Mouse (Mus musculus): ENCODE results near the gene Slc7a6os.

Gene Slc7a6os

DNA sequence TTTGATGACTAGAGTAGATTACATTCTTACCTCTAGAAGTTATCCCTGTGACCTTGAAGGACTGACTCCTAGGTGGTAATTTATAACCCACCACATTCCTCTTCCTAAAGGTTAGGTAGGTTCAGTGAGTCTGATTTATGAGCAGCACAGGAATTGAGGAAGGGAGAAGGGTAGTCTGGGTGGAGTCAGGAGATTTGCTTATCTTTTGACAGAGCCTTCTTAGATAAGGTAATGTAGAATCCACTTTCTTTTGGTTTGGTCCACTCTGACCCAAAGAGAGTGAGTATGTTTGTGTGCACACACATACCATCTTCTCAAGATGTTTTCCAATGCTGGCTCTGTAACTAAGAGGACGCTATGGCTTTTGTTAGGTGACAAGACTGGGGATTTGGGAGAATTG is 33.1 kb downstream of the Slc7a6os start:
- no peak for DNase-seq (ENCODE audit: low spot score in 2 of 2)

DNA sequence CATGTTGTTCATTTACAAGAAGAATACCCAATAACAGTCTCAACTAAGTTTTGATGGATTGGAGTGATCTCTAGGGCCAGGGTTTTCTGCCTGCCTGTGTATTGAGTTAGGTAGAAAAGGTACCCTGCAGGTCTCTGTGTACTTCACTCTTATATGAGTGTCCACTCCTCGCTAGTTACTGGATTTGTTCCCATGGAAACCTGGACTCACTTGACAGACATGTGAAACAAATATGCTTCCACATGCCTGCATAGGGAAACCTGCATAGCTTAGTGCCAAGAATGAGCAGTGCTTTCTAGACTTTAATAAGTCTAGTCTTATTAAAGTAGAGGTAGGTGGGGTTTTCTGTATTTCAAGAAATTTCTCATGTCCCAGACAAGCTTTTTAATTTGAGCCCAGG is 33.8 kb downstream of the Slc7a6os start:
- no peak for DNase-seq (ENCODE audit: low spot score in 2 of 2)

DNA sequence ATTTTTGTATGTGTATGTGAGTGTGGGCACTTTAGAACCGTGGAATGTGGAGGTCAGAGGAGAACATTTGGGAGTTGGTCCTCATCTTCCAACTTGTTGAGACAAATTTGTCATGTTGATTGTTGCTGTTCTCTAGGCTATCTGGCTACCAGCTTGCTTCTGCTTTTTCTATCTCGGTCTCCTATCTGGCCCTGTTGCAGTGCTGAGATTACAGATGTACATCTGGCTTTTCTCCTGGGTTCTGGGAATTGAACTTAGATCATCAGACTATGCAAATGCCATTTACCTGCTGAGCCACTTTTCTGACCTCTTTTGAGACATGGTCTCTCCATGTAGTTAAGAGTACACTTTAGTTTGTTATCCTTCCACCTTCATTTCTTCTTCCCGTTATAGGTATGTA is 37.2 kb downstream of the Slc7a6os start:
- no peak for DNase-seq (ENCODE audit: low spot score in 2 of 2)

DNA sequence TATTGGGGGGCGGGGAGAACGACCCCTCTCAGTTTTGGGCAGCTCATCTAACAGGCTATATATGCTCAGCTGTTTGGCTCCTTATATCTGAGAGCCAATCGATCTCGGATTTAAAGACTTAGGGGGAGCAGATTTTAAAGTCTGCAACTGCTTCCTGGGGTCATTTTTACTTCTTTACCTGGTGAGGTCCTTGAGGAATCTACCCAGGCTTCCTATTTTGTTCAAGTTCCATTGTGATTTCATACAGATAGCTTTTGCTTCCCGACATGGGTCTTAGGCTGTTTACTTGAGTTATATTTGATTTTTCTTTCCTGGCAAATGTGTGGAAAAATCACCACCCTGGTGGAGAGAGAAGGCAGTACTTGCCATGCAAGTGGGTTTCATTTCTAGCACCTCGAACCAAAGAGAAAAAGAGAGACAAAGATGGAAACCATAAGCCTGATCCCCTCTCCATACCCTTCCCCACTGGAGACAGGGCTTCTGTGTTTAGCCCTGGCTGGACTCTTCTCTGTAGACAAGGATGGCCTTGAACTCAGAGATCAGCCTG is 40.7 kb downstream of the Slc7a6os start:
- no peak for DNase-seq (ENCODE audit: low spot score in 2 of 2)

DNA sequence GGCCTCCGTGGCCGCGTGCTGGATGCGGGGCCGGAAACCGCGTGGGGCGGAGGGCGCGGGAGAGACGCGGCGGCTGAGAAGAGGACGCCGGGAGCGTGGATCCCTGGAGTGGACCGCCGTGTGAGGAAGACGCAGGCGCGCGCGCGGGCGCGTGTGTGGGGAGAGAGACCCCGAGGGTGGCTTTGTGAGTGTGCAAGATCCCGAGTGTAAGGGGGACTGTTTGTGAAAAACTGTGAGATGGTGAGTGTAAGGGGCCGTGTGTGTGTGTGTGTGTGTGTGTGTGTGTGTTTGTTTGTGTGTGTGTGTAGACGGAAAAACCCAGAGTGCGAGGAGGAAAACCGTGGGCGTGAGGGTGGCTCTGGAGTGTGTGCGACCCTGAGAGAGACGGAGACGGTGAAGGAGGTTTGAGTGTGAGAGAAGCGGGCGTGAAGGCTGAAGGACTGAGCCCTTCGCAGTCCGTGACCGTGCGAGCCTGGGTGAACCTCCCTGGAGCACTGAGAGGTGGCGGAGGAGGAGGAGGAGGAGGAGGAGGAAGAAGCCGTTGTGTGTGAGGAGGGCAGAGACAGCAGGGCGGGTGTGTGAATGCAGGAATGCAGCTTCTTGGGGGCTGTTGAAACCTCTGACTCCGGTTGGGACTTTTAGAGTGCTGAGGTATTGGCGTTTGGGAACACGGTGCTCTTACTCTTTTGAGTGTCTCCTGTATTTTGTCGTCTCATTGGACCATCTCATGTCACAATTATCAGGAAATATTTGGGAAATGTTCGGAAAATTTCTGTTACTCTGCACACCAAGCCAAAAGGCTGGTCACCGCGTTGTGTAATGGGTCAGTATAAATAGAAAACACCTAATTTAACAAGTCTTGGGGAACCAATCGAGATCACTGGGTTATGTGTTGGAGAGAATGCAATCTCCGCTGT is 41.5 kb downstream of the Slc7a6os start:
- DNase-seq (ENCODE audit: low spot score in 2 of 2), result peak in 1 of 2 experiments; percentile 85

DNA sequence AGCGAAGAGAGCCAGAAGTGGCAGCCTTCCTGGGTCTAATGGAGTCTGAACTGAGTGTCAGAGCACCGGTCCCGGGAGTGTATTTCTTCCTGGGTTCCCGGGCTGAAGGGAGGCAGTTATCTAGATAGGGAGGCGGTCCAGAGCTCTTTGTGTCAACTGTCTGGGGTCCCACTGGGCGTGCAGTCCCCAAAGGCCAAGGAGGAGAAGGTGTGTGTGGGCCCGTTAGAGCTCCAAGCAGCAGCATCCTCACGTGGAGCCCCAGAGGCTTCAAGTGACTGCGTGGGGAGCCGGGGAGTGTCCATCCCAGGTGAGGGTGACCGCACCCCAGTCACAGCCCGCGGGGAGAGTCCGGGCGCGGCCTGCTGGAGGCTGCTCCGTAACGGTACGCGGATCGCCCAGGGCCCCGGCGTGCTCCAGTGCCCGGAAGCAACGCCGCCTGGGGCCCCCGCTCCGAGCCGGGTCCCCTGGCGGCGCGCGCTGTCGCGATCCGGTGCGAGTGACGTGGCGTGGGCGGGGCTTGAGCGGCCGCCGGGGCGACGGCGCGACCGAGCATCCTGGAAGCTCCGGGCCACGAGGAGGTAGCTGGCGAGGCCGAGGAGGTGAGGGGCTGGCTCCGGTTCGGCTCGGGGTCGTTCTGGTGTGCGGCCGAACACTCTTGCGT is 42.2 kb downstream of the Slc7a6os start, which contains the start of gene Slc7a6:
Gene Slc7a6 (plus strand): TSS at position 502 of the 661 bp plus-strand sequence.
- DNase-seq (ENCODE audit: low spot score in 2 of 2), result peak; percentile 91 to 92

DNA sequence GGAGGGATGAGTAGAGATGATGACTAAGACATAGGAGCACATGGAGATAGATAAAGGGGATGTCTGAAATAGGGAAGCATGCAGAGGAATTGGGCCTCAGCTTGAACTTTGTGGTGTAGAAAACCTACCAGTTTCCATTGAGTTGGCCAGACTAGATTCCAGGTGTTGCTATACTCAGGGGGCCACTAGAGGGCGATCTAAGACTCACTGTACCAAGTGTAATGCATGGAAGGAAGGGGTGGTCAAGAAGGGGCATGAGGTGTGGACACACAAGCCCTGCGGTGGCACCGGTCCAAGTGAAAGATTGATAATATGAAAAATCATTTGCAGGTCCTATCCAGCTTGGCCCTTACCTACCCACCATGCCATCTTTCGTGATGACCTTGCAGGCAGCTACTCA is 45.3 kb downstream of the Slc7a6os start:
- peak; percentile 71 to 78 for DNase-seq (ENCODE audit: low spot score in 2 of 2)

DNA sequence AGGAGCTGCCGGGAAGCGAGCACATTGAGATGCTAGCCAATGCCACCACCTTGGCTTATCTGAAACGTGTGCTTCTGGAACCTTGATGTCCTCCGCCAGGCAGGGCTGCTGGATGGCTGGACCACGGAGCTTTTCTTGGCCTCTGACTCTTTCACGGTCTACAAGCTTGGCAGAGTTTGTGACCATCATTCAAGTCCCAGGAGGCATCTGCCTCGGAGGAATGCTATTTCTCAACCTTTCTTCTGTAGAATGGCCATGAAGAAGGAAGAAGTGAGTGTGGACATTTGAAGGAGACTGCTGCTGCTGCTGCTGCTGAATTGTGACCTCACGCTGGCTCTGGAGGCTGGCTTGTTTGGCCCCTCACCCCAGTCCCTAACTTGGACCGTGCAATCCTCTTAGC is 47.5 kb downstream of the Slc7a6os start:
- DNase-seq (ENCODE audit: low spot score in 2 of 2), result no peak

DNA sequence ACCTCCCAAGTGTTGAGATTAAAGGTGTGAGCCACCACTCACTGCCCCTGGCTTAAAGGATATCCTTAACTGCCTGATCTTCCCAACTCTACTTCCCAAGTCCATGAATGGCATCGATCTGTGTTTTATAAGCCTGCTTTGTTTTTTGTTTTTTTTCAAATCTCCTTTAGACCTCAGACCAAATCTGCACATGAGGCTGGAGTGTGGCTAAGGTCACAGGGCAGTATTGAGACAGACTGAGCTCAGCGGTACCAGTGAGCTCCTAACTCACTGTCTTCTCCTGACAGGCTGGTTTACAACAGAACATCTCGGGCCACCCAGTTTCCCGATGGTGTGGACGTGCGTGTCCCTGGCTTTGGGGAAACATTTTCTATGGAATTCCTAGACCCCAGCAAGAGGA is 50.9 kb downstream of the Slc7a6os start:
- DNase-seq (ENCODE audit: low spot score in 2 of 2), result no peak

DNA sequence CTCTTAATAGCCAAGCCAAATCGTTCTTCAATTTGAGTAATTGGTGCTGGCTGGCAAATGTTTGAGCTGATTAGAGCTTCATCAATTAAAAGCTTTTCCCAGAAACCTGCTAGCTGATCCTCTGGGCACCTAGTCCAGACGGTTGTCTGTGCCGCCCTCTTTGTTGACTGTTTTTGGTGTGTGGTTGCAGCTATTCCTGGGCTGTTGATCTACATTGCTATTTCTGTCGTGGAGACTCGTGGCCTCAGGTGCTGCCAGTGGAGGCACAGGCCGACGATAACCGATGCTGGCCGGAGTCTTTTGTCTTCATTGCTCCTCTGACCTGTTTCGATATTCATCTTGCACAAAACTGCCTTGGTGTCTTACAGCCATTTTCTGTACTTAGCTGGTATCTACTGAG is 52.4 kb downstream of the Slc7a6os start:
- DNase-seq (ENCODE audit: low spot score in 2 of 2), result no peak

DNA sequence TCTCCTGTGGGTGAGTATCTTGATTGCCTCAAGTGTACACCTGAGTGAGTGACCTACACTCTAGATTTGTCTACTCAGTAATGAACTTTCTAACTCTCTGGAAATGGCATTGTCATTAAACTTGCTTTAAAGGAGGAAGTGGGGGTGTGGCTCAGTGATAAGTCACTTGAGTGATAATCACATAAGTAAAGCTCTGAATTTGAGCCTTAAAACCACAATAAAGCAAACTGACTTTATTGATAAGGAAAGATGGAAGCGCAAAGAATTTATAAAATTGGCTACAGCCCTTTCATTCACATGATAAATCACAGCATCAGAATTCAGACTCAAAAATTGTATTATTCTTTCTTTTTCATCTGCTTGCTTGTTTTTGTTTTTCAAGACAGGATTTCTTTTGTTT is 53.3 kb downstream of the Slc7a6os start:
- DNase-seq (ENCODE audit: low spot score in 2 of 2), result no peak

DNA sequence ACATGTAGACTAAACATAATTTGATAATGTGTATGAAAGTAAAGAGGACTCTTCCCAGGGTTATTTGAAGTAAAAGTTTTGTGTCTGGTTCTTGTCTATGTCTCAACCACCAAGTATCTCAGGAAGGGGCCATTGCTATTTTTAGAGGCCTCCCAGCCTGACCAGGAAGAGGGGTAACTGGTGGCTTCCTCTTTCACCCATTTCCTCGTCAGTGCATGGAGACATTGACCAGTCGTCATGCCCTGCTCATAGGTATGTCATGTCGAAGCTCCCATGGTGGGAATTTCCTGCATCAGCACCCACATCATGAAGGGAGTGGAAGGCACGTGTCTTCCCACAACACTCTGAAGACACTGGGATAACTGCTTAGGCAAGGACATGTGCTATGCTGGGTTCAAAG is 57.9 kb downstream of the Slc7a6os start:
- peak in 1 of 2 experiments; percentile 27 for DNase-seq (ENCODE audit: low spot score in 2 of 2)

DNA sequence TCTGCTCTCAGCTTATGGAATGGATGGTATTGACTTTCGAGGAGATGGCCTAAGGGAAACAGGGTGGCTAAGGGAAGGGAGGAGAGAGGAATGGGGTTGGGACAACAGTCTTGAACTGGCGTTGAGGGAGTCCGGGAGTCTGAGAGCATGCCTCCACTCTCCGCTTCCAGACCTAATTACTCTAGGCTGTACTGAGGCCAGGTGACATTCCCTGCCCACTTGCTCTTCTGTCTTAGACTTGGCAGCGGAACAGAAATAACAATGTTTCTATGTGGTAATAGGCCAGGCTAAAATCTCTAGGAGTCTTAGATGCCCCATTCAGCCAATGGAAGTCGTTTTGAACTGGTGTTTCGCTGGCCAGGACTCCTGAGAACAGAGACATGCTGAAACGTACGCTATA is 59.7 kb downstream of the Slc7a6os start:
- no peak for DNase-seq (ENCODE audit: low spot score in 2 of 2)
